Mouse (Mus musculus) embryo, embryonic 10.5 days (tissue): Measurements from ENCODE around the gene Hivep1.
A peak's percentile ranks its signal among the peaks of the same experiment; 100 is the strongest.

Source experiments
- DNase-seq: peaks from one replicate; pipeline ENCODE4 v3.0.0-alpha.2; 2015; ENCODE audit warnings: low spot score

The Hivep1 gene

GRCm38 (mm10) chr13:42113601-42114000 lies 61.8 kb downstream of the Hivep1 start:
- no peak for DNase-seq

GRCm38 (mm10) chr13:42116301-42116700 lies 64.5 kb downstream of the Hivep1 start:
- DNase-seq, result no peak

- no peak for DNase-seq
These were observed 67.2 kb downstream of the Hivep1 start for GRCm38 (mm10) chr13:42119062-42119461.

- DNase-seq, result no peak
These were observed 69.4 kb downstream of the Hivep1 start for GRCm38 (mm10) chr13:42121106-42121776.

GRCm38 (mm10) chr13:42121777-42122682 lies 70.2 kb downstream of the Hivep1 start:
- no peak for DNase-seq

GRCm38 (mm10) chr13:42144627-42145026 lies 92.8 kb downstream of the Hivep1 start:
- DNase-seq, result no peak

GRCm38 (mm10) chr13:42149328-42150071 lies 97.7 kb downstream of the Hivep1 start:
- DNase-seq, result no peak

- DNase-seq, result no peak
These were observed 98.2 kb downstream of the Hivep1 start for GRCm38 (mm10) chr13:42150072-42150450.

- DNase-seq, result no peak
These were observed 98.8 kb downstream of the Hivep1 start for GRCm38 (mm10) chr13:42150462-42151127.

GRCm38 (mm10) chr13:42158259-42158658 lies 106.4 kb downstream of the Hivep1 start:
- no peak for DNase-seq

- DNase-seq, result peak; percentile 28
These were observed 107.8 kb downstream of the Hivep1 start for GRCm38 (mm10) chr13:42159416-42160185.

GRCm38 (mm10) chr13:42170802-42171201 lies 119.0 kb downstream of the Hivep1 start:
- no peak for DNase-seq

GRCm38 (mm10) chr13:42174827-42175420 lies 123.1 kb downstream of the Hivep1 start:
- peak; percentile 59 for DNase-seq

- DNase-seq, result no peak
These were observed 130.8 kb downstream of the Hivep1 start for GRCm38 (mm10) chr13:42182635-42183034.

GRCm38 (mm10) chr13:42184131-42184530 lies 132.3 kb downstream of the Hivep1 start:
- DNase-seq, result no peak

- peak; percentile 36 for DNase-seq
These were observed 141.2 kb downstream of the Hivep1 start for GRCm38 (mm10) chr13:42193016-42193415.

GRCm38 (mm10) chr13:42195671-42196070 lies 143.8 kb downstream of the Hivep1 start:
- no peak for DNase-seq

GRCm38 (mm10) chr13:42197656-42198055 lies 145.8 kb downstream of the Hivep1 start:
- DNase-seq, result no peak

- no peak for DNase-seq
These were observed 161.7 kb downstream of the Hivep1 start for GRCm38 (mm10) chr13:42213556-42213955.

- no peak for DNase-seq
These were observed 170.6 kb downstream of the Hivep1 start for GRCm38 (mm10) chr13:42222401-42222800.

GRCm38 (mm10) chr13:42228849-42229248 lies 177.0 kb downstream of the Hivep1 start:
- no peak for DNase-seq
